Mouse (Mus musculus) testis, adult 2 months (tissue): Measurements from ENCODE around the gene Vwa7. TPM values are rescaled to one million over a fixed set of nuclear protein-coding genes. Genes with fewer than 3 reads are reported as not detected.
"Not testable (repeated sequence)": the region's sequence is repeated elsewhere in the genome, so short reads cannot be mapped to it uniquely, and the experiment has no call there.

Experiments used
- H3K27ac ChIP-seq: fragments of 200-500 bp; 2 replicates; pipeline ENCODE4 v1.5.1; 2012; ENCODE audit warnings: low read depth, low read length; ENCODE audit not compliant: control insufficient read depth, insufficient read depth
- H3K27me3 ChIP-seq: fragments of 200-500 bp; 2 replicates; pipeline ENCODE4 v1.6.1; 2012; ENCODE audit warnings: mild to moderate bottlenecking, low read length, moderate library complexity; ENCODE audit not compliant: control insufficient read depth, insufficient read depth
- H3K36me3 ChIP-seq: fragments of 200-500 bp; 2 replicates; pipeline ENCODE4 v1.6.1; 2012; ENCODE audit warnings: mild to moderate bottlenecking, low read length; ENCODE audit not compliant: control insufficient read depth, insufficient read depth
- H3K4me1 ChIP-seq: fragments of 200-500 bp; 2 replicates; pipeline ENCODE4 v1.6.1; 2012; ENCODE audit warnings: low read length; ENCODE audit not compliant: control insufficient read depth, insufficient read depth
- H3K4me3 ChIP-seq: fragments of 200-500 bp; 2 replicates; pipeline ENCODE4 v1.5.1; 2012; ENCODE audit warnings: low read depth, mild to moderate bottlenecking, low read length, moderate library complexity, mixed read lengths; ENCODE audit not compliant: control insufficient read depth
- CTCF ChIP-seq: fragments of 200-500 bp; IDR thresholded peaks from 2 replicates; pipeline ENCODE4 v1.5.1; 2012; ENCODE audit warnings: low read depth, mild to moderate bottlenecking, inconsistent platforms, low read length, moderate library complexity; ENCODE audit not compliant: control insufficient read depth, insufficient read depth, insufficient replicate concordance
- POLR2A ChIP-seq: fragments of 200-500 bp; IDR thresholded peaks from 2 replicates; pipeline ENCODE4 v1.6.1; 2012; ENCODE audit warnings: low read depth, mild to moderate bottlenecking, inconsistent platforms, low read length, moderate library complexity; ENCODE audit not compliant: control insufficient read depth
- polyA plus RNA-seq: library from polyadenylated mRNA; depleted of rRNA; stranded (reverse); fragments of >200 nt; gene quantifications from 2 replicates; pipeline ENCODE4 v1.2.3, GENCODE M21; 2012

The Vwa7 gene
- polyA plus RNA-seq, 1 experiment: 0.65 TPM

GRCm38 (mm10) chr17:34979631-34980030, 36.7 kb upstream of the Vwa7 start:
- no peaks in the 10 kb centered on the region for H3K36me3 ChIP-seq
- no peak overlapping the region for H3K4me3 ChIP-seq
- TF ChIP-seq CTCF: no peak
- peaks cover 17% of the 10 kb centered on the region for H3K4me1 ChIP-seq
- H3K27ac ChIP-seq: no peak overlapping the region
- H3K27me3 ChIP-seq: no peaks in the 10 kb centered on the region

GRCm38 (mm10) chr17:34980655-34981054, 35.7 kb upstream of the Vwa7 start:
- H3K4me3 ChIP-seq: no peak overlapping the region
- no peaks in the 10 kb centered on the region for H3K36me3 ChIP-seq
- H3K27me3 ChIP-seq: no peaks in the 10 kb centered on the region
- H3K27ac ChIP-seq: no peak overlapping the region
- no peak for TF ChIP-seq CTCF
- no peak for TF ChIP-seq POLR2A
- H3K4me1 ChIP-seq: peaks cover 17% of the 10 kb centered on the region

GRCm38 (mm10) chr17:34981690-34982180, 34.6 kb upstream of the Vwa7 start, which contains the start of gene Lsm2:
TSS of gene Lsm2 (plus strand) at chr17:34981862.
- H3K36me3 ChIP-seq: no peaks in the 10 kb centered on the region
- TF ChIP-seq CTCF (no peak), POLR2A (peak; percentile 95)
- peak within 1 kb of the TSS; percentile 92 for H3K27ac ChIP-seq
- H3K4me1 ChIP-seq: peaks cover 17% of the 10 kb centered on the region
- no peaks in the 10 kb centered on the region for H3K27me3 ChIP-seq
- peak within 1 kb of the TSS; percentile 83 for H3K4me3 ChIP-seq

GRCm38 (mm10) chr17:34982328-34982727, 34.1 kb upstream of the Vwa7 start:
- peak overlapping the region; percentile 92 for H3K27ac ChIP-seq

GRCm38 (mm10) chr17:34984218-34984617, 32.2 kb upstream of the Vwa7 start:
- Histone ChIP-seq H3K4me3 (no peak overlapping the region), H3K27me3 (no peaks in the 10 kb centered on the region), H3K36me3 (no peaks in the 10 kb centered on the region), H3K27ac (no peak overlapping the region), H3K4me1 (peaks cover 2% of the 10 kb centered on the region; the same call in 1 of the 2 replicates)
- TF ChIP-seq CTCF (no peak), POLR2A (no peak)

More at GRCm38 (mm10) chr17:34982328-34982727, 34.1 kb upstream of the Vwa7 start:
- Histone ChIP-seq H3K4me1 (peaks cover 12% of the 10 kb centered on the region), H3K36me3 (no peaks in the 10 kb centered on the region), H3K4me3 (peak overlapping the region; percentile 83), H3K27me3 (no peaks in the 10 kb centered on the region)
- TF ChIP-seq CTCF (no peak), POLR2A (no peak)

GRCm38 (mm10) chr17:34994751-34995150, 21.6 kb upstream of the Vwa7 start:
- no peak overlapping the region for H3K27ac ChIP-seq
- no peak for TF ChIP-seq POLR2A
- TF ChIP-seq CTCF: no peak
- H3K36me3 ChIP-seq: no peaks in the 10 kb centered on the region

GRCm38 (mm10) chr17:34995192-34995591, 21.2 kb upstream of the Vwa7 start:
- not testable (repeated sequence) for H3K27ac ChIP-seq, H3K36me3 ChIP-seq, H3K27me3 ChIP-seq, H3K4me1 ChIP-seq, H3K4me3 ChIP-seq

More at GRCm38 (mm10) chr17:34994751-34995150, 21.6 kb upstream of the Vwa7 start:
- Histone ChIP-seq H3K4me1 (no peaks in the 10 kb centered on the region; the same call in 1 of the 2 replicates), H3K27me3 (no peaks in the 10 kb centered on the region), H3K4me3 (no peak overlapping the region)

- not testable (repeated sequence) for H3K4me1 ChIP-seq, H3K36me3 ChIP-seq, H3K27me3 ChIP-seq, H3K4me3 ChIP-seq
- H3K27ac ChIP-seq: peak overlapping the region; percentile 87
Measured at GRCm38 (mm10) chr17:34995927-34996326, 20.5 kb upstream of the Vwa7 start.
